Mouse (Mus musculus) heart, embryonic 11.5 days (tissue): ENCODE measurements at regions not wholly inside any gene's neighbourhood (a gene's known extent, or its start where the extent isn't known, plus 50 kb on each side); places are given as distances from the start of the nearest gene placed in this dataset.

Experiments used
- ATAC-seq: fragments of 200-750 bp; cut with Nextera tagmentation; replicated peaks from 2 replicates; pipeline ENCODE4 v1.8.0; 2017; ENCODE audit warnings: moderate library complexity; ENCODE audit not compliant: insufficient number of reproducible peaks, low FRiP score, low TSS enrichment
- H3K27ac ChIP-seq: fragments of 300-500 bp; sonication (generic); 2 replicates; pipeline ENCODE4 v1.5.1; 2014; ENCODE audit warnings: mild to moderate bottlenecking, low read depth, low read length
- H3K27me3 ChIP-seq: fragments of 300-500 bp; sonication (generic); 2 replicates; pipeline ENCODE4 v1.6.1; 2014; ENCODE audit warnings: mild to moderate bottlenecking, low read length, mixed read lengths; ENCODE audit not compliant: control insufficient read depth, insufficient read depth
- H3K36me3 ChIP-seq: fragments of 300-500 bp; sonication (generic); 2 replicates; pipeline ENCODE4 v1.6.1; 2014; ENCODE audit warnings: mild to moderate bottlenecking, low read length, moderate library complexity, mixed read lengths; ENCODE audit not compliant: control insufficient read depth, insufficient read depth
- H3K4me1 ChIP-seq: fragments of 300-500 bp; sonication (generic); 2 replicates; pipeline ENCODE4 v1.6.1; 2014; ENCODE audit warnings: low read length; ENCODE audit not compliant: control insufficient read depth, insufficient read depth
- H3K4me2 ChIP-seq: fragments of 300-500 bp; sonication (generic); 2 replicates; pipeline ENCODE4 v1.6.1; 2014; ENCODE audit warnings: mild to moderate bottlenecking, moderate library complexity
- H3K4me3 ChIP-seq: fragments of 300-500 bp; sonication (generic); 2 replicates; pipeline ENCODE4 v1.5.1; 2014; ENCODE audit warnings: low read depth, low read length
- H3K9ac ChIP-seq: fragments of 300-500 bp; sonication (generic); 2 replicates; pipeline ENCODE4 v1.6.1; 2014; ENCODE audit warnings: mild to moderate bottlenecking, low read depth, low read length, moderate library complexity
- H3K9me3 ChIP-seq: fragments of 300-500 bp; sonication (generic); replicated peaks from 2 replicates; pipeline ENCODE4 v1.6.1; 2016; ENCODE audit warnings: low read length; ENCODE audit not compliant: control insufficient read depth
- WGBS: fragments of 180-500 bp; shearing (Covaris S2); extraction: QIAGEN DNeasy Blood & Tissue Kit; methylation state at CpG from one replicate; pipeline ENCODE4 v1.1.7; 2014; ENCODE audit not compliant: insufficient replicate concordance; 5-methylcytosine and 5-hydroxymethylcytosine counted together

GRCm38 (mm10) chr8:86350128-86350527, 230.4 kb downstream of the Abcc12 start:
- Histone ChIP-seq H3K9me3 (no peaks in the 10 kb centered on the region; the same call in 1 of the 2 replicates), H3K4me1 (no peaks in the 10 kb centered on the region), H3K9ac (no peak overlapping the region), H3K36me3 (no peaks in the 10 kb centered on the region), H3K27ac (no peak overlapping the region), H3K4me2 (no peak overlapping the region), H3K27me3 (no peaks in the 10 kb centered on the region), H3K4me3 (no peak overlapping the region)
- WGBS: 72% methylated on average over 2 of the region's 2 CpGs
- no peak for ATAC-seq

GRCm38 (mm10) chr8:86342016-86342684, 238.3 kb downstream of the Abcc12 start:
- H3K9ac ChIP-seq: no peak overlapping the region
- no peak overlapping the region for H3K27ac ChIP-seq
- no peak overlapping the region for H3K4me2 ChIP-seq
- WGBS: 62% methylated on average over 8 of the region's 8 CpGs
- no peaks in the 10 kb centered on the region for H3K36me3 ChIP-seq
- H3K27me3 ChIP-seq: no peaks in the 10 kb centered on the region
- no peak for ATAC-seq
- H3K4me3 ChIP-seq: no peak overlapping the region
- H3K9me3 ChIP-seq: no peaks in the 10 kb centered on the region
- no peaks in the 10 kb centered on the region for H3K4me1 ChIP-seq

- Histone ChIP-seq H3K9ac (no peak overlapping the region), H3K4me3 (no peak overlapping the region), H3K4me2 (no peak overlapping the region), H3K9me3 (no peaks in the 10 kb centered on the region), H3K36me3 (no peaks in the 10 kb centered on the region), H3K27me3 (no peaks in the 10 kb centered on the region), H3K4me1 (no peaks in the 10 kb centered on the region), H3K27ac (no peak overlapping the region)
- 85% methylated on average over 18 of the region's 18 CpGs for WGBS
- ATAC-seq: no peak
These were observed 241.8 kb downstream of the Abcc12 start for GRCm38 (mm10) chr8:86338574-86339264.

GRCm38 (mm10) chr8:86331383-86331782, 249.1 kb downstream of the Abcc12 start:
- H3K27me3 ChIP-seq: no peaks in the 10 kb centered on the region
- no peak for ATAC-seq
- H3K9me3 ChIP-seq: no peaks in the 10 kb centered on the region
- H3K4me2 ChIP-seq: no peak overlapping the region
- WGBS: 72% methylated on average over 6 of the region's 6 CpGs
- H3K36me3 ChIP-seq: no peaks in the 10 kb centered on the region
- H3K9ac ChIP-seq: no peak overlapping the region
- no peak overlapping the region for H3K4me3 ChIP-seq
- no peak overlapping the region for H3K27ac ChIP-seq
- peaks cover 6% of the 10 kb centered on the region; the same call in 1 of the 2 replicates for H3K4me1 ChIP-seq

- no peaks in the 10 kb centered on the region for H3K27me3 ChIP-seq
- H3K9ac ChIP-seq: no peak overlapping the region
- no peak for ATAC-seq
- H3K4me3 ChIP-seq: no peak overlapping the region
- no peaks in the 10 kb centered on the region for H3K9me3 ChIP-seq
- WGBS: 63% methylated on average over 7 of the region's 7 CpGs
- H3K4me1 ChIP-seq: peaks cover 6% of the 10 kb centered on the region
- H3K4me2 ChIP-seq: no peak overlapping the region
- no peak overlapping the region for H3K27ac ChIP-seq
- H3K36me3 ChIP-seq: no peaks in the 10 kb centered on the region
These were observed 251.9 kb downstream of the Abcc12 start for GRCm38 (mm10) chr8:86328626-86329025.

- no peak overlapping the region for H3K9ac ChIP-seq
- H3K4me3 ChIP-seq: no peak overlapping the region
- ATAC-seq: no peak
- no peaks in the 10 kb centered on the region for H3K27me3 ChIP-seq
- 73% methylated on average over 3 of the region's 3 CpGs for WGBS
- no peak overlapping the region for H3K4me2 ChIP-seq
- no peaks in the 10 kb centered on the region for H3K36me3 ChIP-seq
- H3K27ac ChIP-seq: no peak overlapping the region
- H3K9me3 ChIP-seq: no peaks in the 10 kb centered on the region
- H3K4me1 ChIP-seq: peaks cover 6% of the 10 kb centered on the region
These were observed 252.5 kb downstream of the Abcc12 start for GRCm38 (mm10) chr8:86327982-86328381.

- Histone ChIP-seq H3K4me3 (no peak overlapping the region), H3K27me3 (no peaks in the 10 kb centered on the region), H3K27ac (no peak overlapping the region), H3K4me1 (no peaks in the 10 kb centered on the region; the same call in 1 of the 2 replicates), H3K4me2 (no peak overlapping the region), H3K9ac (no peak overlapping the region), H3K36me3 (no peaks in the 10 kb centered on the region), H3K9me3 (no peaks in the 10 kb centered on the region)
- WGBS: 62% methylated on average over 7 of the region's 7 CpGs
- no peak for ATAC-seq
These were observed 255.4 kb downstream of the Abcc12 start for GRCm38 (mm10) chr8:86325040-86325439.

- Histone ChIP-seq H3K27ac (no peak overlapping the region), H3K9me3 (no peaks in the 10 kb centered on the region), H3K36me3 (no peaks in the 10 kb centered on the region), H3K9ac (no peak overlapping the region), H3K4me2 (no peak overlapping the region), H3K27me3 (no peaks in the 10 kb centered on the region), H3K4me1 (no peaks in the 10 kb centered on the region; the same call in 1 of the 2 replicates), H3K4me3 (no peak overlapping the region)
- WGBS: 70% methylated on average over 4 of the region's 4 CpGs
- ATAC-seq: no peak
These were observed 255.9 kb downstream of the Abcc12 start for GRCm38 (mm10) chr8:86324542-86324941.

- H3K36me3 ChIP-seq: no peaks in the 10 kb centered on the region
- no peak overlapping the region for H3K4me2 ChIP-seq
- H3K4me3 ChIP-seq: no peak overlapping the region
- 30% methylated on average over 2 of the region's 2 CpGs for WGBS
- H3K27me3 ChIP-seq: no peaks in the 10 kb centered on the region
- no peak overlapping the region for H3K27ac ChIP-seq
- H3K9me3 ChIP-seq: no peaks in the 10 kb centered on the region
- no peaks in the 10 kb centered on the region; the same call in 1 of the 2 replicates for H3K4me1 ChIP-seq
- ATAC-seq: no peak
- no peak overlapping the region for H3K9ac ChIP-seq
These were observed 256.7 kb downstream of the Abcc12 start for GRCm38 (mm10) chr8:86323823-86324222.
